ENCODE assay signal across 8 mouse cellular contexts in genomic region chr7:16012576-16013263, GRCm38 (mm10). TPM values are rescaled to one million over a fixed set of nuclear protein-coding genes. Genes with fewer than 3 reads are reported as not detected.
A peak's percentile ranks its signal among the peaks of the same experiment; 100 is the strongest.
DNase-seq lines count a peak whose midpoint lies in the region; ATAC-seq and TF ChIP-seq lines count a peak whose summit lies in the region.

No protein-coding gene starts in this region.

- WGBS in liver, embryonic 13.5 days (ENCODE audit: insufficient replicate concordance): 68% methylated on average over 11 of the region's 11 CpGs
- 80% methylated on average over 11 of the region's 11 CpGs for WGBS in embryonic facial prominence, embryonic 10.5 days

- peaks cover 50% of the 10 kb centered on the region for H3K4me1 ChIP-seq in liver, embryonic 13.5 days (replicated peaks)
- H3K4me1 ChIP-seq in embryonic facial prominence, embryonic 10.5 days: peaks cover 14% of the 10 kb centered on the region

- no peaks in the 10 kb centered on the region for H3K27me3 ChIP-seq in liver, embryonic 13.5 days
- H3K27me3 ChIP-seq in embryonic facial prominence, embryonic 10.5 days (replicated peaks; ENCODE audit: low read depth, poor library complexity, severe bottlenecking): no peaks in the 10 kb centered on the region

- H3K4me2 ChIP-seq in liver, embryonic 13.5 days: no peak overlapping the region

- no peak overlapping the region for H3K27ac ChIP-seq in left cerebral cortex, adult 2 months
- H3K27ac ChIP-seq in liver, embryonic 13.5 days: no peak overlapping the region
- H3K27ac ChIP-seq in embryonic facial prominence, embryonic 10.5 days (replicated peaks): no peak overlapping the region

- TF ChIP-seq CTCF in left cerebral cortex, adult 2 months (IDR thresholded peaks at IDR 0.05): peak; percentile 63

- 0 out of 2 replicates have a peak, but pooled peaks cover 5% of the 10 kb centered on the region for H3K36me3 ChIP-seq in liver, embryonic 13.5 days
- H3K36me3 ChIP-seq in embryonic facial prominence, embryonic 10.5 days (replicated peaks): peaks cover 33% of the 10 kb centered on the region

- DNase-seq in left cerebral cortex, adult 2 months (ENCODE audit: extremely low spot score in 1 of 2, low spot score in 2 of 2): no peak
- no peak for DNase-seq in left cerebral cortex, adult 11 months (ENCODE audit: low spot score)
- peak; percentile 37 for DNase-seq in NIH3T3 (ENCODE audit: low read depth)
- peak; percentile 13 for DNase-seq in liver, embryonic 13.5 days
- DNase-seq in thymus, postnatal 10 days (ENCODE audit: low spot score in 2 of 2): peak; percentile 28 to 49
- DNase-seq in yolk sac, embryonic 10.5 days (ENCODE audit: low spot score): no peak
- no peak for DNase-seq in embryonic facial prominence, embryonic 10.5 days (ENCODE audit: low spot score)

- ATAC-seq in erythroblast, adult 5-6 weeks (replicated peaks; ENCODE audit: low FRiP score, poor library complexity, severe bottlenecking): peak; percentile 66
- ATAC-seq in liver, embryonic 13.5 days (ENCODE audit: low read depth): no peak

- no peak overlapping the region for H3K9ac ChIP-seq in liver, embryonic 13.5 days

- intact Hi-C loops in left cerebral cortex, adult 2 months (cut with DNase I): no loop called here

- no peak overlapping the region for H3K4me3 ChIP-seq in left cerebral cortex, adult 2 months
- no peak overlapping the region for H3K4me3 ChIP-seq in liver, embryonic 13.5 days (replicated peaks)
- H3K4me3 ChIP-seq in embryonic facial prominence, embryonic 10.5 days: no peak overlapping the region

- no peaks in the 10 kb centered on the region for H3K9me3 ChIP-seq in liver, embryonic 13.5 days (replicated peaks)
- no peaks in the 10 kb centered on the region for H3K9me3 ChIP-seq in embryonic facial prominence, embryonic 10.5 days

RNA-seq across cellular contexts. Expression of gene Bicra, which starts 35.0 kb away (rescaled TPM):
- 10 to 100 TPM; 14.5 to 15.4 TPM for total RNA-seq in left cerebral cortex, adult 2 months (2021)
- 6.5 and 20.9 TPM in 2 replicates for total RNA-seq in erythroblast, adult 5-6 weeks (2015; ENCODE audit: low replicate concordance)
- 0.14 and 2.2 TPM in 2 replicates for total RNA-seq in erythroblast, adult 5-6 weeks (2017; ENCODE audit: low replicate concordance)
- polyA plus RNA-seq in liver, embryonic 13.5 days (2015; fragmentation: Nextera tagmentation; extraction: Ambion mirVana): 1.4 TPM in 2 replicates
- 8.9 and 9.2 TPM in 2 replicates for polyA plus RNA-seq in embryonic facial prominence, embryonic 10.5 days (2016; fragmentation: Nextera tagmentation; extraction: Ambion mirVana)

RNA-seq across cellular contexts. Expression of gene Ehd2, which starts 45.4 kb away (rescaled TPM):
- total RNA-seq in left cerebral cortex, adult 2 months (2021): 1 to 10 TPM; 6.4 to 6.7 TPM
- total RNA-seq in erythroblast, adult 5-6 weeks (2015; ENCODE audit: low replicate concordance): 0.21 and 0.58 TPM in 2 replicates
- total RNA-seq in erythroblast, adult 5-6 weeks (2017; ENCODE audit: low replicate concordance): 0.09 and 0.14 TPM in 2 replicates
- 3.9 and 4.6 TPM in 2 replicates for polyA plus RNA-seq in liver, embryonic 13.5 days (2015; fragmentation: Nextera tagmentation; extraction: Ambion mirVana)
- polyA plus RNA-seq in embryonic facial prominence, embryonic 10.5 days (2016; fragmentation: Nextera tagmentation; extraction: Ambion mirVana): 11.6 and 13.8 TPM in 2 replicates

RNA-seq across cellular contexts. Expression of gene Zfp541, which starts 48.9 kb away (rescaled TPM):
- under 1 TPM; 0.77 to 0.97 TPM for total RNA-seq in left cerebral cortex, adult 2 months (2021)
- not detected in 2 replicates for total RNA-seq in erythroblast, adult 5-6 weeks (2015; ENCODE audit: low replicate concordance)
- total RNA-seq in erythroblast, adult 5-6 weeks (2017; ENCODE audit: low replicate concordance): 0.28 TPM in 1 of 2 replicates, not detected in the other
- 0.02 TPM in 1 of 2 replicates, not detected in the other for polyA plus RNA-seq in liver, embryonic 13.5 days (2015; fragmentation: Nextera tagmentation; extraction: Ambion mirVana)
- 0.05 TPM in 1 of 2 replicates, not detected in the other for polyA plus RNA-seq in embryonic facial prominence, embryonic 10.5 days (2016; fragmentation: Nextera tagmentation; extraction: Ambion mirVana)

Comparison
In these comparisons a context has a peak if more than half of its experiments do, and no peak if none do; other contexts are left out.
1. DNase-seq: peak in NIH3T3 (single experiment), liver, embryonic 13.5 days (single experiment) and thymus, postnatal 10 days (2 of 2); none in left cerebral cortex, adult 2 months (0 of 2), left cerebral cortex, adult 11 months (single experiment), yolk sac, embryonic 10.5 days (single experiment) and embryonic facial prominence, embryonic 10.5 days (single experiment).
2. RNA of gene Ehd2, which starts 45.4 kb away (total RNA-seq): 6.4 to 6.7 TPM in left cerebral cortex, adult 2 months; 0.09 to 0.58 TPM in erythroblast, adult 5-6 weeks; every median in the first group is over 4 times any median in the second.